Mouse (Mus musculus): Measurements from ENCODE around the gene Hoxd13. TPM values are rescaled to one million over a fixed set of nuclear protein-coding genes. Genes with fewer than 3 reads are reported as not detected.

Hoxd13 gene
- polyA plus RNA-seq, 1 experiment from 2014 or later = not detected

DNA sequence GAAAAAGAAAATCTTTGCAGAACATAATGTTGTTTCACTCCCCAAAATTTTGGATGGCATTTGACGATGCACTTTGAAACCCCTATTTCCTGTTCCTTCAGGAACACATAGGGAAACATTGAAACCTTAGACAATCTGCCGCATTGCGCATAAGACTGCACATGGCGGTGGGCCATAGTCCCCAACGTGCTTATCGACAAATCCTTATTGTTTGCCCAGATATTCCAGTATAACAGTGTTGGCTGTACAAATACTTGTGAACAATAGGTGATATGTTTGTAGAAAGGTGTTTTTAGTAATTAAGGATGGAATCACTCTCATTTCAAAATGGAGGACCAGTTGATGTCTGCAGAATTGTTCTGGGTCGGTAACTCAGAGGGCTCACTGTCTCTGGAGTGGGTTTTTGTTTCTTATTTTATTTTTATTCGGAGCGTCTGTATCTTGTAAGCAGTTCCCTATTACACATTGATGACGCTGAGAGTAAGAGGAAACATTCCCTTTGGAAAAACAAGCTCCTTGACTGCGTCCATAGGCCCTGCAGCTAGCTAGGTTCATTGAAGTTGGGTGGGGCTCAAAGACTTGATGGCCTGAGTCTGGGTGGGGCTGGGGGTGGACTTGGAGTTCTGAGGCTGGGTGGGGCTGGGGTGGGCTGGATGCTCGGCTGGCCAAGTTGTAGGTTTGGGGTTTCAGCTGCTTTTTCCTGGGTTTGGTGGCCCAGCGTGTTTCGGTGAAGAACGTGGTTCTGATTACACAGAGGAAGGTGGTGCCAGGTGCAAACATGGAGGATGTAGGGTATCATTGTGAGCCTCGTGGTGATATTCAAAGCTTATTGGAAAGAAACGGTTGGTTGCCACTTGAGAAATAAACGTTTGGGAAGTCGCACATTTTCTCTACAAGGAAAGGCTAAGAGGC, 45.4 kb downstream of the Hoxd13 start:
- Histone ChIP-seq H3K9me3 (no peaks in the 10 kb centered on the region), H3K4me1 (peaks cover 13% of the 10 kb centered on the region), H3K27me3 (replicated peaks; ENCODE audit: low read depth, poor library complexity, severe bottlenecking) (peaks cover 100% of the 10 kb centered on the region), H3K4me3 (no peak overlapping the region), H3K36me3 (replicated peaks) (no peaks in the 10 kb centered on the region), H3K27ac (replicated peaks) (no peak overlapping the region)
- WGBS = 4% methylated on average over 19 of the region's 19 CpGs
- peak; percentile 23 for DNase-seq (ENCODE audit: low spot score)

DNA sequence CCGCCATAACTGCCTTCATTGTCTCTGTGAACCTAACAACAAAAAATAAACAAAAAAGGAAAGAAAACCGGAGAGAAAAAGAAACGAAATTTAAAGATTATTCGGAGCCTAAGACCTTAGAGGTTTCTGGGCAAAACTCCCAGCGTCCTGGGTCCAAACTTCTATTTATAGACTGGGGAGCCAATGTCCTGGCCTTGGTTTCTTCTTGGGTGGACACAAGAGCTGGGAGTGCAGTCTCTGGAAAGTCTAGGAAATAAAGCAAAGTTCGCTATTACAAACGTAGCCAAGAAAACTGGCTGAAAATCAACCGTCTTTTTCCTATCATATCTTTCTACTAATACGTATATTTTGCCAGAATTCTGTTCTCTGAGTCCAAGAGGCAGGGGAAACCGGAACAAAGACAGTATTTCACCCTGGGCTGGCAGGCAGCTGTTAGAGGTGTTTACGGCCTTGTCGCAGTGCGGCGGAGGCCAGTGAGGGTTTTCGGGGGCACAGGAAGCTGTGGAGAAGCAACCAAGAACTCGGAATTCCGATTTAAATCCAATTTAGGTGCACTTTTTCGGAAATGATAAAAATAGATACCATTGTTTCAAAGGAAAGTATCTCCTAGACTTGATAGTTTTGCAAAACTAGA, 46.2 kb downstream of the Hoxd13 start:
- WGBS = 2% methylated on average over 18 of the region's 18 CpGs
- DNase-seq (ENCODE audit: low spot score) = peak; percentile 30

DNA sequence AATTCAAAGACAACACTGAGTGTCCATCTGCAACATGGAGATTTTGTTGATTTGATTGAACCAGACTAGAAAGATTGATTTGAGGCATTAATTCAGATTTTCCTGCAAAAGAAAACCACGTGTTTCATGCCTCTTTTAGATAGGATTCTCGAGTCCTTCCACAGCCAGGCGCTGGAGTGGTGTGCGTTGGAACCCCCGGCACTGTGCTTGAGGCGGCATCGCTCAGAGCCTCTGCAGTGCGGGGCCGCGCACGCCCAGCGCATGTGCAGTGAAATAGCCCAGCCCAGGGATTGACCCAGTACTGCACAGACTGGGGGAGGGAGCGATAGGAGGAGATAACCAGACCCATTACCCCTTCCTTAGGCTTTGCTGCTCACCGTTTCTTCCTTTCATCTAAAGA, 46.8 kb downstream of the Hoxd13 start:
- peak; percentile 51 for DNase-seq (ENCODE audit: low spot score)
- WGBS = 1% methylated on average over 14 of the region's 14 CpGs
- H3K4me1 ChIP-seq = peaks cover 13% of the 10 kb centered on the region

More for the DNA sequence above, 46.2 kb downstream of the Hoxd13 start:
- H3K4me3 ChIP-seq = no peak overlapping the region
- H3K27me3 ChIP-seq (replicated peaks; ENCODE audit: low read depth, poor library complexity, severe bottlenecking) = peaks cover 100% of the 10 kb centered on the region
- H3K9me3 ChIP-seq = no peaks in the 10 kb centered on the region
- no peaks in the 10 kb centered on the region for H3K36me3 ChIP-seq (replicated peaks)
- H3K27ac ChIP-seq (replicated peaks) = no peak overlapping the region
- peaks cover 13% of the 10 kb centered on the region for H3K4me1 ChIP-seq

GRCm38 (mm10) chr2:74715504-74716241, 47.6 kb downstream of the Hoxd13 start:
- WGBS = 2% methylated on average over 26 of the region's 26 CpGs
- Histone ChIP-seq H3K4me3 (peak overlapping the region; percentile 45), H3K27me3 (replicated peaks; ENCODE audit: low read depth, poor library complexity, severe bottlenecking) (peaks cover 100% of the 10 kb centered on the region), H3K36me3 (replicated peaks) (no peaks in the 10 kb centered on the region), H3K4me1 (peaks cover 13% of the 10 kb centered on the region), H3K27ac (replicated peaks) (no peak overlapping the region), H3K9me3 (no peaks in the 10 kb centered on the region)
- DNase-seq (ENCODE audit: low spot score) = peak; percentile 92

More for the DNA sequence above, 46.8 kb downstream of the Hoxd13 start:
- Histone ChIP-seq H3K36me3 (replicated peaks) (no peaks in the 10 kb centered on the region), H3K27ac (replicated peaks) (no peak overlapping the region), H3K27me3 (replicated peaks; ENCODE audit: low read depth, poor library complexity, severe bottlenecking) (peaks cover 100% of the 10 kb centered on the region), H3K4me3 (no peak overlapping the region), H3K9me3 (no peaks in the 10 kb centered on the region)

DNA sequence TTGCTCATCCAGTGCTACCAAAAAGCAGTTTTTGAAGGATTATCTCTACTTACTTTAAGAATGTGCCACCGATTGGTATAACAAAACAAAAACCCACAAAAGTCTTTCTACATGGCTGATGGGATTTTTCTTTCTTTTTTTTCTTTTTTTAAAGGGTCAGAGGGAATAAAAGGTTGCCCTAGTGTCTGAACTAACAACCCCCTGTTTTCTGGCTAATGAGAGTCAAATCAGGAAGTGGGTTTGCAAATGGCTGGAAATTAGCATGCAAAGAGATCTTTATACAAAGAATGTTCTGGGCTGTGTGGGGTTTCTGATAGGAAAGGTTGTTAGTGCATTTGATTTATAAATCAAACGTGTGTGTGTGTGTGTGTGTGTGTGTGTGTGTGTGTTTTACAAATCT, 52.3 kb downstream of the Hoxd13 start:
- Histone ChIP-seq H3K27me3 (replicated peaks; ENCODE audit: low read depth, poor library complexity, severe bottlenecking) (peaks cover 100% of the 10 kb centered on the region), H3K4me1 (peaks cover 6% of the 10 kb centered on the region; the same call in 1 of the 2 replicates), H3K9me3 (no peaks in the 10 kb centered on the region), H3K36me3 (replicated peaks) (no peaks in the 10 kb centered on the region), H3K4me3 (no peak overlapping the region), H3K27ac (replicated peaks) (no peak overlapping the region)
- no peak for DNase-seq (ENCODE audit: low spot score)
- WGBS = 4% methylated on average over 2 of the region's 2 CpGs

- DNase-seq (ENCODE audit: low spot score) = peak; percentile 21
- H3K27me3 ChIP-seq (replicated peaks; ENCODE audit: low read depth, poor library complexity, severe bottlenecking) = peaks cover 100% of the 10 kb centered on the region
- H3K27ac ChIP-seq (replicated peaks) = no peak overlapping the region
- peaks cover 3% of the 10 kb centered on the region; the same call in 1 of the 2 replicates for H3K4me1 ChIP-seq
- H3K9me3 ChIP-seq = no peaks in the 10 kb centered on the region
- no peak overlapping the region for H3K4me3 ChIP-seq
- WGBS = 3% methylated on average over 5 of the region's 5 CpGs
- H3K36me3 ChIP-seq (replicated peaks) = no peaks in the 10 kb centered on the region
Observed at GRCm38 (mm10) chr2:74720955-74721491, 52.9 kb downstream of the Hoxd13 start.

Small RNA genes within 50 kb of the gene (microRNA-seq; reads per million reads assigned to microRNA genes)
- not detected for gene Gm44463

Other genes starting within 250 kb of the Hoxd13 start
- 35.2 and 35.3 TPM in 2 replicates for gene Lnpk, start 88.9 kb upstream of the Hoxd13 start, polyA plus RNA-seq (2016; fragmentation: Nextera tagmentation; extraction: Ambion mirVana)
- gene Evx2, start 8.8 kb upstream of the Hoxd13 start, polyA plus RNA-seq (2016; fragmentation: Nextera tagmentation; extraction: Ambion mirVana) = 0.05 and 0.08 TPM in 2 replicates
- gene Hoxd12, start 6.7 kb downstream of the Hoxd13 start, polyA plus RNA-seq (2016; fragmentation: Nextera tagmentation; extraction: Ambion mirVana) = not detected in 2 replicates
- not detected in 2 replicates for gene Hoxd11, start 11.2 kb downstream of the Hoxd13 start, polyA plus RNA-seq (2016; fragmentation: Nextera tagmentation; extraction: Ambion mirVana)
- not detected in 2 replicates for gene Hoxd10, start 23.6 kb downstream of the Hoxd13 start, polyA plus RNA-seq (2016; fragmentation: Nextera tagmentation; extraction: Ambion mirVana)
- gene Hoxd9, start 29.4 kb downstream of the Hoxd13 start, polyA plus RNA-seq (2016; fragmentation: Nextera tagmentation; extraction: Ambion mirVana) = not detected in 2 replicates
- not detected in 2 replicates for gene Hoxd8, start 36.3 kb downstream of the Hoxd13 start, polyA plus RNA-seq (2016; fragmentation: Nextera tagmentation; extraction: Ambion mirVana)
- 1.7 and 6.9 TPM in 2 replicates for gene Hoxd3, start 43.6 kb downstream of the Hoxd13 start, polyA plus RNA-seq (2016; fragmentation: Nextera tagmentation; extraction: Ambion mirVana)
- not detected in 2 replicates for gene Hoxd4, start 43.6 kb downstream of the Hoxd13 start, polyA plus RNA-seq (2016; fragmentation: Nextera tagmentation; extraction: Ambion mirVana)
- not detected in 2 replicates for gene Gm28230, start 58.4 kb downstream of the Hoxd13 start, polyA plus RNA-seq (2016; fragmentation: Nextera tagmentation; extraction: Ambion mirVana)
- 0.20 and 0.39 TPM in 2 replicates for gene Hoxd1, start 94.7 kb downstream of the Hoxd13 start, polyA plus RNA-seq (2016; fragmentation: Nextera tagmentation; extraction: Ambion mirVana)
- 112 and 113 TPM in 2 replicates for gene Mtx2, start 157.5 kb downstream of the Hoxd13 start, polyA plus RNA-seq (2016; fragmentation: Nextera tagmentation; extraction: Ambion mirVana)